Mouse (Mus musculus) heart, postnatal 10 days (tissue): ENCODE data around the gene Maneal. TPM values are rescaled to one million over a fixed set of nuclear protein-coding genes. Genes with fewer than 3 reads are reported as not detected.

Experiments used
- DNase-seq, 2 experiments: peaks; one replicate each; pipeline ENCODE4 v3.0.0; 2021
- intact Hi-C: fragments of 180-260 bp; cut with DNase I; formaldehyde crosslinking; loops from one replicate; pipeline ENCODE4 v1.15.1; 2025
- total RNA-seq, 2 experiments: library from RNA; stranded (reverse); gene quantifications; 2 replicates each; pipeline ENCODE4 v1.2.3; 2021

Maneal gene
- total RNA-seq, result under 1 TPM; 0.10 to 0.22 TPM

DNA sequence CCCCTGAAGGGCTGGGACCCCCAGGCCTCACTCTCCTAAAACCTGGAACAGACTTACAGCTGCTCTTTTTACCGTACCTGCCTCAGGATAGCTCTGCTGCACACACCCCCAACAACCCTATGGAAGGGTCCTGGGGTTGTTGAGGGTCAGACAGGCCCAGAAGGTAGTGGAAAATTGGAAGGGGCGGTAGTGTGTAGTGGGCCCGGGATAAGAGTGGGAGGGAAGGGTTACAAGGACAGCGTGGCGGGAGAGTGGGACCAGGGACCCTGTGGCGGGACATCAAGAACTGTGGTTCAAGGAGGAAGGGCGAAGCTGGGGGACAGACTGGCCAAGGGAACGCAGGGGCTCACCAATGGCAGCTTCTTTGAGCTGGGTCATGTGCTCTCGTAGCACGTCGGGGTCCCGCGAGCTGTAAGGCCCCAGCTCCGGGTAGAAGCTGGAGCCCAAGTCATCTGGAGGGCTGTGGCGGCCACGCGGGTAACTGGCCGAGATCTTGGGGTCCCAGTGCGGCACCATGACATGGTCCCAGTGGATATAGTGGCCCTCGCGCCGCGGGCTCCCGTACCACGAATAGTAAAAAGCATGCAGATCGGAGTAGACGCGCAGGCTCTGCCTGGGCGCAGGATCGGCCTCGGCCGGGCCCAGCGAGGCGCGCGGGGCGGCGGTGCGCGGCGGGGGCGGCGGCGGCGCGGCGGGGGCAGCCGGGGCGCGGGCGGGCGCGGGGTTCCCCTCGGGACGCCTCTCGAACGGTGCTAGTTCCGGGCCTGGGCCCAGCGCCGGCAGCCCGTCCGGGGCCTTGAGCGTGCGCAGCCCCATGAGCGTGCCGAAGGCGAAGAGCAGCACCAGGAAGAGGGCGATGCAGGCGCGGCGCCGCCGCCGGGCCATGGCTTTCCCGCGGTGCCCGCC, at the start of gene Maneal:
Gene Maneal (minus strand): TSS at position 889 of the 906 bp plus-strand sequence.
- intact Hi-C loops, result no loop called here
- no peak for DNase-seq

DNA sequence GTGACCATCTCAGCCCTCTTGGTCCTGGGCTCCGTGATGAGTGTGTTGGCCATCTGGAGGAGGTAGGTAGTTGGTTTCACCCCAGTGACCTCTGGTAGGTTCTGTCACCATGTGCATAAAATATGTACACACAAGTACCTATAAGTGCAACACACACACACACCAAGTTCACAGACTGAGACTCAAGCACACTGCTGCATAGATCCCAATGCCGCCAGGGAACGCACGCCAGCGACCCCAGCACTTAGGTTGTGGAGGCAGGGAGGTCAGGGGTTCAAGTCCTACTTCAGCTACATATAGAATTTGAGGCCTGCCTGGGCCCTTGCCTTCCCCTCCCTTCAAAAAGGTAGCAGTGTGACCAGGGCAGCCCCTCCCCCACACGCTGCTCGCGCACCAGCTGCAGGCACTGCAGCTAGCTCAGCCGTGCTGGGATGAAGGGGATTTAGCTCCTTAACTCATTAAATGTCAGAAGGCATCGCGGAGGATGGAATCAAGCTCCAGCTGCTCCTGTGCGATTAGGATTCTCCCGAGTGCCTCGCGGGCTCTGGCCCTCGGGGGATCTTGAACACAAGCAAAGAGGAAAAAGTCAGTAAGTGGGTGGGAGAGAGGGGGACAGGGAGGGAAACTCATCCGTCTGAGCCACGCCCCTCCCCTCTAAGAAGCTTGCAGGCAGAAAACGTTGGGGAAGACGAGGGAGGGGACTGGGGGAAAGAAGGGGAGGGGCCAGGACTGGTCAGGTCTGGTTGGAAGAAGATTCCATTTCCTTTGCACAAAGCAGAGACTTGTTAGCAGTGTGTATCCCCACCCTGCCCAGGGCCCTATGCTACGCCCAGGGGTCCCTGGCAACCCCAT, 44.2 kb upstream of the Maneal start:
- intact Hi-C loops, result no loop called here
- DNase-seq, result no peak

DNA sequence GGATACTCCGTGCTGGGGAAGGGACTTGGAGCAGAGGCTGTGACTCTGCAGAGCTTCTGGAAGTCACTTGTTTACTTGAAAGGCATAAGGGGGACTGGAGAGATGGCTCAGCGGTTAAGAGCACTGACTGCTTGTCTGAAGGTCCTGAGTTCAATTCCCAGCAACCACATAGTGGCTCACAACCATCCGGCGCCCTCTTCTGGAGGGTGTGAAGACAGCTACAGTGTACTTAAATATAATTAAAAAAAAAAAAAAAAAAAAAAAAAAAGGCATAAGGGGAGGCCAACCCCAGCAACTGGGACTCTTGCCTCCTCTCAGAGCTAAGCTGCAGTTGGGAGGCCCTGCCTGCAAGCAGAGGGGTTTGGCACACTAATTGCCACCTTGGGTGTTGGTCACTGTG, 43.4 kb upstream of the Maneal start:
- no peak for DNase-seq
- intact Hi-C loops, result no loop called here

DNA sequence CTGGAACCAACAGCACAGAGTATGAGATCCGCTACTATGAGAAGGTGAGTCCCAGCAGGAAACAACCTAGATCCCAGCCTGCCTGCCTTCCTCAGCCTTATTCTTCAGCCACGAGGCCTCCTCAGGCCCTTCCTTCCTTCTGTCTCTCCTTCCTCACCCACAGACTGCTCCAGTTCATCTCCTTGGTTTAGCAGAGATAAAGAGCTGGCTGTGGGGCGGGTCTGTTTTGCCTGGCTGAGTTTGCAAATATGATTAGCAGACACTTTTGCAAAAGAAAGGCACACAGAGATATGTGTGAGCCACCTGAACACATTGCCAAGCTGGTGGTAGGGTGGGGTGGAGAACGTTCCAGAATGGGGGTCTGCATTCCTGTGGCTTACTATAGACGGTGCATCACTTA, 37.9 kb upstream of the Maneal start:
- DNase-seq, result no peak
- intact Hi-C loops, result no loop called here

DNA sequence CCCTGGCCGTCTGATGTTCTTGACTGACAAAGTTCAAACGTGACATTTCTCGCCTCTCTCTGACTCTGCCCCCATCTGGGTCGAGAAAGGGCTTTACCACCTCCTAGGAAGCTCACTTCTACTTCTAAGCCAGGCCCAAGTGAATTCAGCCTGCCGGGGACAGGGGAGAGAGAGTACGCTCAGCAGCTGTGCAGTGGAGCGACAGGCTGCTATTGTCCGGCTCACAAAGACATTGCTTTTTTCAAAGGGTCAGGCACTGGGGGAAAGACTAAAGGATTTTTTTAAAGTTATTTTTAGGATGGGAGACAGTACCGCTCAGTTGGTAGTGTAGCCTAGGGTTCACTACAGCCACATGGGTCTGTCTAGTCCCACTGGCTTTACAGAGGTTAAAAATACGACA, 36.5 kb upstream of the Maneal start:
- intact Hi-C loops, result no loop called here
- no peak for DNase-seq

DNA sequence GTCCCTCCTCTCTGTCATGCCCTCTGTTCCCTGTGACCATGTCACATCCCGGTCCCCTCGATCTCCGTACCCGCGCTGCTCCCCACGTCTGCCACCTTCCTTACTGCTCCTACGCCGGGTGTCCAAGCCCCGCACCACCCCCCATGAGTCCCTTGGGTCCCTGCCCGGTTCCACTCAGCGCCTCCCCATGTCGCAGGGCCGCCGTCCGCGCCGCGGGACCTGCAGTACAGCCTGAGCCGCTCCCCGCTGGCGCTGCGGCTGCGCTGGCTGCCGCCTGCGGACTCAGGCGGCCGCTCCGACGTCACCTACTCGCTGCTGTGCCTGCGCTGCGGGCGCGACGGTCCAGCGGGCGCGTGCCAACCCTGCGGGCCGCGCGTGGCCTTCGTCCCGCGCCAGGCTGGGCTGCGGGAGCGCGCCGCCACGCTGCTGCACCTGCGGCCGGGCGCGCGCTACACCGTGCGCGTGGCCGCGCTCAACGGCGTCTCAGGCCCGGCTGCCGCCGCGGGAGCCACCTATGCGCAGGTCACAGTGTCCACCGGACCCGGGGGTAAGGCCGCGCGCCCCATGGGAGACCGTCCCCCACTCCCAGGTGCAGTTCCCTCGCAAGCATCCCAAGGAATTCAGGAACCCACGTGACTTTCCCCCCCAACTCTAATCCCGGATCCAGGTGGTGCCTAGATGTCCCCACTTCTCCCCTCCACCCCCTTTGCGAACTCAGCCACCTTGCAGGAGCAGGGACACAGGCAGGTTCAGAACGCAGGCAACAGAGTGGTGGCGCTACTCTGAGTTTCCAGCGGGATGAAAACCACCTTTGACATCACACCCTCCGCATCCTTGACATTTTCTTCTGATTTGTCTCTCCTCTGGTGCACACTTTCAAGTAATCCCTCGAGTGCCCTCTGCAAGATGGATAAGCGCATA, 32.8 kb upstream of the Maneal start:
- intact Hi-C loops, result no loop called here

DNA sequence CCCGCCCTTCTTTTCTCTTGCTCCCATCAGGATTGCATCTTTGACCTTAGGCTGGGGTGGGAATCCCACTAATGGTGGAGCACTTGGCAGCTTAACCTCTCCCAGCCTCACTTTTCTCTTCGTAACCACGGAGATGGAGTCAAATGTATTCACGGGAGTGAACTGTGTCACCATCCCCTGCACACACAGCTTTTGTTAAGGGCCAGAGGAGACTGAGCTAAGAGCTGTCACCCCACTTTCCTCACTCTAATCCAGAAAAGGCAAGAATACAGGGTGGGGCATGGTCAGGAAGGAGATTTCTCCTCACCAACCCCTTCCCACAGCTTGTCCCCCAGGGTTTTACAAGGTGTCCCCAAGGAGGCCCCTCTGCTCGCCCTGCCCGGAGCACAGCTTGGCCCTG, 31.8 kb upstream of the Maneal start:
- intact Hi-C loops, result no loop called here

More for the DNA sequence above, 32.8 kb upstream of the Maneal start:
- peak in 1 of 2 experiments; percentile 7 for DNase-seq

DNA sequence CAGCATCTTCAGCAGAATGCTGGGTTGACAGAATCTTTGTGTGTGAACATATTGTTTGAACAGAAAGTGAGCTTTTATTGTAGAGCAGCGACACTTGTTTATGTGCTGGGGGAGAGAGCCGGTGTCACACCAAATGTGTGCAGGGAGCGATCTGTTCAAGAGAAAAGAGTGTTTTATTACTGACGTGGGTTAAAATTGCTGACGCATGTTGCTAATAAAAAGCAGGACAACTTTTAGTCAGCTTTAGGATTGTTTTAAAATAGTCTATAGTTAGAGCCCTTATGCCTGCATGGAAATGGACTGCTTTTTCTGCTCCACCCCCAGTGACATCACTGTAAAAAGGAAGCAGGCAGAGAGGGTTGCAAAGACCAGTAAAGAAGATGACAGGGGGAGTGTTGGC, 28.9 kb upstream of the Maneal start:
- intact Hi-C loops, result no loop called here
- no peak for DNase-seq

More for the DNA sequence above, 31.8 kb upstream of the Maneal start:
- DNase-seq, result no peak

DNA sequence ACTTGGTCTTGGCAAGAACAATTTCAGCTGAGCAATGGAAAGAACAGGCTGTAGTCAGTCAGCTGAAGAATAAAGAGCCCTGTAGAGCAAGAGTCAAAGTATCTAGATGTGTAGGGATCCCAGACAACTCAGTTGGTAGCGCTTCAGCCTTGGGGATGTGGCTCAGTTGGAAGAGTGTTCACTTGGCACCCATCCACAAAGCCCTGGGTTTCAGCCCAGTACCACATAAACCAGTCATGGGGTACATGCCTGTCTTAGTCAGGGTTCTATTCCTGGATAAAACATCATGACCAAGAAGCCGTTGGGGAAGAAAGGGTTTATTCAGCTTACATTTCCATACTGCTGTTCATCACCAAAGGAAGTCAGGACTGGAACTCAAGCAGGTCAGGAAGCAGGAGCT, 28.0 kb upstream of the Maneal start:
- intact Hi-C loops, result no loop called here
- no peak for DNase-seq

DNA sequence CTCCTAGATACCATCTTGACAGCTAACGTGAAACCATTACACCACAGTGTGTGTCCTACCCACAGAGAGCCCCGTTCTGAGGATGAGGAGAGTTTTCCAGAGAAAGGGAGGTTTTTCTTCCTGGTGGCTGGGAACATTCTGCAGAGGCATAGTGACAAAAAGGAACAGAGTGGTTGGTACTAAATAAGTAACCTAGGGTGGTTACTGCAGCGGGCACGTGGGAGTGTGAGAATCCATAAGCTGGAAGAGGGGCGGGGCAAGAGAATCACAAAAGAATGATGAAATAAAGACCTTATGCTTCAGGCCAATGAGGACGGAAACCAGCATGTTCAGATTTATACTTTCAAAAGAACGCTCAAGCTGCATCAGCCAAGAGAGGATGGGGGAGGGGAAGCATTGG, 26.7 kb upstream of the Maneal start:
- intact Hi-C loops, result no loop called here
- DNase-seq, result no peak

DNA sequence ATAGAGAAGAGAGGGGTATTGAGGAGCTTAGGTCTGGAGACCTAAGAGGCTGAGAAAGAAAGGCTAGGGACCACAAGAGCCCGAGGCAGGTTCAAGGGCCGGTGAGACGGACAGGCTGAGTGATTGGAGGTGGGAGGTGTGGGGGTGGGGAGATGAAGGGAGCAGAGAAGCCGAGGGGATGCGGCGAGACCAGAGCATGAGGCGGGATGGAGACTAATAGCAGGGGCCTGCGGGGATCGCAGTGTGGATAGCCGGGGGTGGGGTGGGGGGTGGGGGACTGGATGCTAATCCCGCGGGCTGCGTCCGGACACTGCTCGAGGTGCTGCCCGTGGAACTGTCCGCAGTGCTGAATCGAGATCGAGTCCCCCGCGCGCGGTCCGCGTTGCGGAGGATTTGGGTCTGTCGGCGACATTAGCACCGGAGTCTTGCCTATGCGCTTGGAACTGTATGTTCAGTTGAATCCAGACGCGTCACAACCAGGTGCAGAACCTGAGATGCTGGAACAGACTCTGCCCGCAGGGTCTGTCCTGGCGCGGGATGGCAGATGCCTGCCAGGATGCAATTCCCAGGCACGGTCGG, 20.3 kb upstream of the Maneal start:
- DNase-seq, result peak; percentile 49 to 64
- intact Hi-C loops, result no loop called here

DNA sequence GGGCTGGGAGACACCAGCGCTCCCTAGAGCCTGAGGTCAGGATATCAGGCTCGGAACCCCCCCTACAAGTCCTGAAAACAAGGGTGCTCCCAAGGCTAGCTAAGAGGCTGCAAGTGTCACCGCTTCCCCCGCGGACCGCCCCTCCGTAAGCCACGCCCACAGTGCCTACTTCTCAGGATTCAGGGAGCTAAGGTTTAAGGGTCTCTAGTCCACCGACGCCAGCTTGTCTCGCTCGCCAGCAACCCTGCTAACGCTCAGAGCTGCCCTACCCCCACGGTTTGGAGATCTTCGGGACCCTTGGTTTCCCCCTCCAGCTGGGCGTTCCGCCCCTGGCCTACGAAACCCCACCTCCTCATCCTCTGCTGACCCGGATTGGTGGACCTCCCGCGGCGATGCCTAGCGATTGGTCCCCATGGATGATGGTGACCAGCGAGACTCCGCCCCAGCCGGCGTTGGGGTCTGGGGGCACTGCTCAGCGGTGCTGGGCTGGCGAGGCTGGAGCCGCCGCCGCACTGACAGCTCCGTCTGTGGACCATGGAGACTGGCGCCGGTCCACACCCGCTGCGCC, 19.5 kb upstream of the Maneal start:
- intact Hi-C loops, result no loop called here
- DNase-seq, result no peak

DNA sequence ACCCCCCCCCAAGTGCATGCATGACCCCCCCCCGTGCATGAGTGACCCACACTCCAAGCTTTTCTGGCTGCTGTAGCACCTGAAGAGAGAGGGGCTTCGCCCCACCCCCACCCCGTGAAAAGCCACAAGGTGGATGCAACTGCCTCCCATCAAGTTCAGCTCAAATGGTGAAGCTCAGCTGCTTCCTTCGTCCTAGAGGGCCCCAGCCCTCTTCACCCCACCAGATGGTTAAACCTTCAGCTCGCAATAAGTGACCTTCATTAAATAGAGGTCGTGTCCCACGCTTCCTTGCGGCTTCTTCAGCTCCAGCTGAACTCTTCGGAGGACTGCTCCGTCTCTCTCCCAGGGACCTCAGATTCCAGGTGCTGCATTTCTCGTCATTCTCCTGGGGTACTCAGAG, 18.6 kb upstream of the Maneal start, which contains the start of gene Epha10:
Gene Epha10 (plus strand): TSS at position 301 of the 400 bp plus-strand sequence.
- intact Hi-C loops, result no loop called here

DNA sequence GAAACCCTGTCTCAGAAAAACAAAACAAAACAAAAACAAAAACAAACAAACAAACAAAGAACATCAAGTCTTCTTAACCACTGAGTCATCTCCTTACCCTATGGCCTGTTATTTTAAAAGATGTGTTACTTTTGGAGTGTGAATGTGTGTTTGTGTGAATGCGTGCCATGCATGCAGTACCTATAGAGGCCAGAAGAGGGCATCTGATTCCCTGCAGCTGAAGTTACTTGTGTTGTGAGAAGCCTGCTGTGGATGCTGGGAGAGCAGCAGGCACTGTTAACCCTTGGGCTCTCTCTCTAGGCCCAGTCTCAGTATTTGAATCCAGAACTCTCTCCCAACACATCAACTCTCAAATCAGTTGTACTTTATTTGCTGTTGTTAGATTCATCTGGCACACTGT, 10.7 kb upstream of the Maneal start:
- intact Hi-C loops, result no loop called here
- no peak for DNase-seq

More for the DNA sequence above, 18.6 kb upstream of the Maneal start, which contains the start of gene Epha10:
- DNase-seq, result no peak

DNA sequence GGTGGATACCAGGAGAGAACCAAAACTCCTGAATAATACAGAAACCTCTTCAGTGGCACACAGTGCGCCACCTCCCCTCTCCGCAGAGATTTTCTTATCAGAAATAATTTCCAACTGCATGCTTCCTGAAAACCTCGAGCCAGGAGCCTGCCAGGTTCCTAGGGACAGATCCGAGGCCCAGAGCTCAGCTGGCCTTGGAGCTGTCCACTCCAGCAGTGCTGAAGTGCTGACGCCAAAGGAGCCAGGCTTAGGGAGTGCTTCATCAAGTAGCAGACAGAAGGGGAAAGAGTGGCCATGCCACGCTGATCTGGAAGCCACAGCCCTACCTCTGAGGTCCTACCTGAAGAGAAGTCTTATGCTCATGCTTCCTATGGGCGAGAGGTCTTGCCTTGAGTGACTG, 1.5 kb downstream of the Maneal start:
- DNase-seq, result peak; percentile 82 to 88
- intact Hi-C loops, result no loop called here

DNA sequence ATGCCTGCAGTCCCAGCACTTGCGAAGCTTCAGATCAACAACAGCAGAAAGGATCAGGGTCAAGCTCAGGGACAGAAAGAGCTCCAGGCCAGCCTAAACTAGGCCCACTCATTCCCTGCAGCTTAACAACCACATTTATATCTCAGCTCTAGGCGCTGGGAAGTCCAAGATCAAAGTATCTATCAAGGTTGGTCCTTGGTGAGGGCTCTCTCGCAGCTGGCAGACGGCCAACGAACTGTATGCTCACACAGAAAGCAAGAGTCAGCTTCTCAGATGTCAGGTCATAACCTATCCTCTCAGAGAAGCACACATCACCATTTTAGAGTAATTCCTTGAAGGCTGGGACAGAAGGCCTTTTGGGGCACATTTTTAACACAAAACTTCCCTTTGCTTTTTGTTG, 3.6 kb downstream of the Maneal start:
- no peak for DNase-seq
- intact Hi-C loops, result no loop called here

DNA sequence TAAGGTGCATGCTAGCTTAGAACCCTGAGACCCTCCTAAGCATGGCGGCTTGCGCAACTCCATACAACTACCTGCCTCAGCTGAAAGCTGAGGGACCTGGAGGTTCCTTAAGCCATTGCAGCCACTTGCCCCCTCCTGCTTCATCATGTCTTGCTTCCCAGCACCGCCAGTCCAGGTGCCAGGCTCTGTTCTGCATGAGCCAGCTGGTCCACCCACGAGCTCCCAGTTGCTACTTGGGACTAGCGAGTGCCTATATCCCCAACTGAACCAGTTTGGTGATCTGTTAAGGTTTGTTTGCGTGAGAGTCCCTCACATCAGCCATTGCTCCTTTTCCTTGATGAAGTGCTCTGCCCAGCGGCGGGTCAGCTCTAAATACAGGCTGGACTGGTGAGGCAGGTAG, 5.7 kb downstream of the Maneal start:
- intact Hi-C loops, result no loop called here

DNA sequence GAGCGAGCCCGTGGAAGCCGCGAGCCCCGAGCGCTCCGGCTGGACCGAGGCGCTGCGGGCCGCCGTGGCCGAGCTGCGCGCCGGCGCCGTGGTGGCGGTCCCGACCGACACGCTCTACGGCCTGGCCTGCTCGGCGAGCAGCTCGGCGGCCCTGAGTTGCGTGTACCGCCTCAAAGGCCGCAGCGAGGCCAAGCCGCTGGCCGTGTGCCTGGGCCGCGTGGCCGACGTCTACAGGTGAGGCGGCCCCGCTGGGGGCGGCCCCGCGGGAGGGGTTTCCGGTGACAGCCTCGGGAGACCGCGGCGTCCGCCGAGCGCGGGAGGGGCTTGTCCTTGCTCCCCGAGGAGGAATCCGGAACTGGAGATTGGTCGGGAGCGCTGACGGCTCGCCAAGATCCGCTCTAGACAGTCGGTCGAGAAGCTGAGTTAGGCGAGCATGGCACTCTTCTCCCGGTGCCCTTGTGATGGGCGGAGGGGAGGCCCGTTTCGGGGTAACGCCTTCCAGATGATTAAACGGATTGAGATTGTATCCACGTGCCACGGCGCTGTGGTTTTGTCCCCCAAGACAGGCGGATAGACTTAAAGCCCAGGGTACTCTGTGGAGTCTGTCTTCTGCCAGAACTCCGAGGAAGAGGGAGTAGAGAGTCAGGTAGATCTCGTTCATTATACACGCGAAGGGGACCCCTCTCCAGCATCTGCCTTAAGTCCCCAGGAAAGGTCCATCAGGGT, 10.9 kb downstream of the Maneal start, which contains the start of gene 1110065P20Rik:
Gene 1110065P20Rik (minus strand): TSS at position 264 of the 726 bp plus-strand sequence.
- peak; percentile 80 to 82 for DNase-seq
- intact Hi-C loops, result no loop called here

More for the DNA sequence above, 5.7 kb downstream of the Maneal start:
- no peak for DNase-seq
